Mouse (Mus musculus): Measurements from ENCODE around the gene Blm. TPM values are rescaled to one million over a fixed set of nuclear protein-coding genes. Genes with fewer than 3 reads are reported as not detected.

Gene Blm
- 23.3 and 29.1 TPM in 2 replicates for polyA plus RNA-seq (2014; fragmentation: Nextera tagmentation; extraction: Ambion mirVana)

GRCm38 (mm10) chr7:80535009-80535744 lies at the start of gene Blm:
Gene Blm (minus strand): TSS chr7:80535119.
- H3K4me2 ChIP-seq (ENCODE audit: low read length), result peak within 1 kb of the TSS; percentile 86
- DNase-seq (ENCODE audit: low spot score) (peak; percentile 93), ATAC-seq (replicated peaks; ENCODE audit: low FRiP score, low TSS enrichment, low read depth) (peak; percentile 100)
- H3K27me3 ChIP-seq (replicated peaks; ENCODE audit: control insufficient read depth, insufficient read depth, low read length), result no peaks in the 10 kb centered on the region
- peaks cover 13% of the 10 kb centered on the region for H3K4me1 ChIP-seq (replicated peaks; ENCODE audit: control insufficient read depth, insufficient read depth, low read length)
- WGBS, result under 1% methylated on average over 43 of the region's 43 CpGs
- no peaks in the 10 kb centered on the region for H3K36me3 ChIP-seq (ENCODE audit: control insufficient read depth, insufficient read depth, low read length)
- peak within 1 kb of the TSS; percentile 73 for H3K9ac ChIP-seq (ENCODE audit: low read length)
- peak within 1 kb of the TSS; percentile 72 for H3K27ac ChIP-seq (ENCODE audit: low read depth)
- peak within 1 kb of the TSS; percentile 53 for H3K4me3 ChIP-seq (ENCODE audit: low read depth, low read length)
- no peaks in the 10 kb centered on the region for H3K9me3 ChIP-seq (ENCODE audit: control insufficient read depth, low read length)

- ATAC-seq (replicated peaks; ENCODE audit: low FRiP score, low TSS enrichment, low read depth) (peak; percentile 54; the same call in 1 of the 2 replicates), DNase-seq (ENCODE audit: low spot score) (peak; percentile 72)
- Histone ChIP-seq H3K4me2 (ENCODE audit: low read length) (no peak overlapping the region), H3K9me3 (ENCODE audit: control insufficient read depth, low read length) (no peaks in the 10 kb centered on the region), H3K36me3 (ENCODE audit: control insufficient read depth, insufficient read depth, low read length) (peaks cover 8% of the 10 kb centered on the region), H3K4me3 (ENCODE audit: low read depth, low read length) (no peak overlapping the region), H3K4me1 (replicated peaks; ENCODE audit: control insufficient read depth, insufficient read depth, low read length) (peaks cover 16% of the 10 kb centered on the region), H3K9ac (ENCODE audit: low read length) (no peak overlapping the region), H3K27me3 (replicated peaks; ENCODE audit: control insufficient read depth, insufficient read depth, low read length) (no peaks in the 10 kb centered on the region), H3K27ac (ENCODE audit: low read depth) (no peak overlapping the region)
- WGBS, result 37% methylated on average over 6 of the region's 6 CpGs
These were observed 49.1 kb upstream of the Blm start for GRCm38 (mm10) chr7:80583981-80584380.

- no peaks in the 10 kb centered on the region for H3K36me3 ChIP-seq (ENCODE audit: control insufficient read depth, insufficient read depth, low read length)
- no peak overlapping the region for H3K4me3 ChIP-seq (ENCODE audit: low read depth, low read length)
- no peak for ATAC-seq (replicated peaks; ENCODE audit: low FRiP score, low TSS enrichment, low read depth)
- 53% methylated on average over 20 of the region's 20 CpGs for WGBS
- H3K27ac ChIP-seq (ENCODE audit: low read depth), result peak overlapping the region; percentile 23; the same call in 1 of the 2 replicates
- no peaks in the 10 kb centered on the region for H3K9me3 ChIP-seq (ENCODE audit: control insufficient read depth, low read length)
- peak overlapping the region; percentile 29 for H3K4me2 ChIP-seq (ENCODE audit: low read length)
- H3K4me1 ChIP-seq (replicated peaks; ENCODE audit: control insufficient read depth, insufficient read depth, low read length), result peaks cover 16% of the 10 kb centered on the region
- no peak for DNase-seq (ENCODE audit: low spot score)
- H3K27me3 ChIP-seq (replicated peaks; ENCODE audit: control insufficient read depth, insufficient read depth, low read length), result no peaks in the 10 kb centered on the region
- H3K9ac ChIP-seq (ENCODE audit: low read length), result no peak overlapping the region
These were observed 48.0 kb upstream of the Blm start for GRCm38 (mm10) chr7:80582821-80583451.

- Histone ChIP-seq H3K36me3 (ENCODE audit: control insufficient read depth, insufficient read depth, low read length) (no peaks in the 10 kb centered on the region), H3K9me3 (ENCODE audit: control insufficient read depth, low read length) (no peaks in the 10 kb centered on the region), H3K4me2 (ENCODE audit: low read length) (no peak overlapping the region), H3K9ac (ENCODE audit: low read length) (no peak overlapping the region), H3K4me3 (ENCODE audit: low read depth, low read length) (no peak overlapping the region), H3K27ac (ENCODE audit: low read depth) (no peak overlapping the region), H3K27me3 (replicated peaks; ENCODE audit: control insufficient read depth, insufficient read depth, low read length) (no peaks in the 10 kb centered on the region), H3K4me1 (replicated peaks; ENCODE audit: control insufficient read depth, insufficient read depth, low read length) (no peaks in the 10 kb centered on the region)
- 22% methylated on average over 6 of the region's 6 CpGs for WGBS
- ATAC-seq (replicated peaks; ENCODE audit: low FRiP score, low TSS enrichment, low read depth), result no peak
- DNase-seq (ENCODE audit: low spot score), result no peak
These were observed 45.4 kb upstream of the Blm start for GRCm38 (mm10) chr7:80580368-80580767.

GRCm38 (mm10) chr7:80577417-80577980 lies 42.6 kb upstream of the Blm start:
- no peak overlapping the region for H3K9ac ChIP-seq (ENCODE audit: low read length)
- WGBS, result 42% methylated on average over 14 of the region's 14 CpGs

GRCm38 (mm10) chr7:80576626-80577025 lies 41.7 kb upstream of the Blm start:
- H3K36me3 ChIP-seq (ENCODE audit: control insufficient read depth, insufficient read depth, low read length), result no peaks in the 10 kb centered on the region
- no peak overlapping the region for H3K4me2 ChIP-seq (ENCODE audit: low read length)
- no peak for ATAC-seq (replicated peaks; ENCODE audit: low FRiP score, low TSS enrichment, low read depth)
- no peak overlapping the region for H3K4me3 ChIP-seq (ENCODE audit: low read depth, low read length)
- no peaks in the 10 kb centered on the region; the same call in 1 of the 2 replicates for H3K27me3 ChIP-seq (replicated peaks; ENCODE audit: control insufficient read depth, insufficient read depth, low read length)
- no peak overlapping the region for H3K9ac ChIP-seq (ENCODE audit: low read length)
- no peaks in the 10 kb centered on the region for H3K9me3 ChIP-seq (ENCODE audit: control insufficient read depth, low read length)
- WGBS, result 63% methylated on average over 3 of the region's 3 CpGs
- no peak for DNase-seq (ENCODE audit: low spot score)
- H3K27ac ChIP-seq (ENCODE audit: low read depth), result no peak overlapping the region
- H3K4me1 ChIP-seq (replicated peaks; ENCODE audit: control insufficient read depth, insufficient read depth, low read length), result no peaks in the 10 kb centered on the region

More at GRCm38 (mm10) chr7:80577417-80577980, 42.6 kb upstream of the Blm start:
- no peak overlapping the region for H3K4me2 ChIP-seq (ENCODE audit: low read length)
- no peaks in the 10 kb centered on the region for H3K9me3 ChIP-seq (ENCODE audit: control insufficient read depth, low read length)
- no peak for DNase-seq (ENCODE audit: low spot score)
- H3K27me3 ChIP-seq (replicated peaks; ENCODE audit: control insufficient read depth, insufficient read depth, low read length), result no peaks in the 10 kb centered on the region; the same call in 1 of the 2 replicates
- H3K36me3 ChIP-seq (ENCODE audit: control insufficient read depth, insufficient read depth, low read length), result no peaks in the 10 kb centered on the region
- H3K4me1 ChIP-seq (replicated peaks; ENCODE audit: control insufficient read depth, insufficient read depth, low read length), result no peaks in the 10 kb centered on the region
- H3K27ac ChIP-seq (ENCODE audit: low read depth), result no peak overlapping the region
- ATAC-seq (replicated peaks; ENCODE audit: low FRiP score, low TSS enrichment, low read depth), result no peak
- no peak overlapping the region for H3K4me3 ChIP-seq (ENCODE audit: low read depth, low read length)

- H3K4me2 ChIP-seq (ENCODE audit: low read length), result no peak overlapping the region
- H3K9ac ChIP-seq (ENCODE audit: low read length), result no peak overlapping the region
- ATAC-seq (replicated peaks; ENCODE audit: low FRiP score, low TSS enrichment, low read depth) (no peak), DNase-seq (ENCODE audit: low spot score) (no peak)
- no peak overlapping the region for H3K27ac ChIP-seq (ENCODE audit: low read depth)
- no peaks in the 10 kb centered on the region; the same call in 1 of the 2 replicates for H3K27me3 ChIP-seq (replicated peaks; ENCODE audit: control insufficient read depth, insufficient read depth, low read length)
- no peaks in the 10 kb centered on the region for H3K9me3 ChIP-seq (ENCODE audit: control insufficient read depth, low read length)
- WGBS, result 65% methylated on average over 9 of the region's 9 CpGs
- H3K4me1 ChIP-seq (replicated peaks; ENCODE audit: control insufficient read depth, insufficient read depth, low read length), result no peaks in the 10 kb centered on the region
- no peak overlapping the region for H3K4me3 ChIP-seq (ENCODE audit: low read depth, low read length)
- H3K36me3 ChIP-seq (ENCODE audit: control insufficient read depth, insufficient read depth, low read length), result no peaks in the 10 kb centered on the region
These were observed 40.8 kb upstream of the Blm start for GRCm38 (mm10) chr7:80575750-80576149.

- H3K27me3 ChIP-seq (replicated peaks; ENCODE audit: control insufficient read depth, insufficient read depth, low read length), result no peaks in the 10 kb centered on the region; the same call in 1 of the 2 replicates
- H3K4me2 ChIP-seq (ENCODE audit: low read length), result no peak overlapping the region
- no peaks in the 10 kb centered on the region for H3K9me3 ChIP-seq (ENCODE audit: control insufficient read depth, low read length)
- no peak overlapping the region for H3K4me3 ChIP-seq (ENCODE audit: low read depth, low read length)
- H3K4me1 ChIP-seq (replicated peaks; ENCODE audit: control insufficient read depth, insufficient read depth, low read length), result no peaks in the 10 kb centered on the region
- ATAC-seq (replicated peaks; ENCODE audit: low FRiP score, low TSS enrichment, low read depth) (no peak), DNase-seq (ENCODE audit: low spot score) (no peak)
- H3K9ac ChIP-seq (ENCODE audit: low read length), result no peak overlapping the region
- H3K27ac ChIP-seq (ENCODE audit: low read depth), result no peak overlapping the region
- H3K36me3 ChIP-seq (ENCODE audit: control insufficient read depth, insufficient read depth, low read length), result no peaks in the 10 kb centered on the region
- 59% methylated on average over 3 of the region's 3 CpGs for WGBS
These were observed 38.2 kb upstream of the Blm start for GRCm38 (mm10) chr7:80573076-80573475.
